Mouse (Mus musculus) cortical plate, adult 2 months (tissue): ENCODE data around the gene L3mbtl1.

Experiments used
- CTCF ChIP-seq: fragments of 200-500 bp; IDR thresholded peaks from 2 replicates; pipeline ENCODE4 v1.5.1; 2011; ENCODE audit warnings: mild to moderate bottlenecking, control low read depth, low read length; ENCODE audit not compliant: insufficient read depth; ENCODE audit errors: extremely low read depth
- POLR2A ChIP-seq: fragments of 200-500 bp; IDR thresholded peaks from 2 replicates; pipeline ENCODE4 v1.6.1; 2011; ENCODE audit warnings: mild to moderate bottlenecking, low read length, control low read depth; ENCODE audit not compliant: insufficient read depth; ENCODE audit errors: extremely low read depth

GRCm38 (mm10) chr2:162961321-162961720 is 18.0 kb downstream of the L3mbtl1 start:
- TF ChIP-seq CTCF (no peak), POLR2A (no peak)
